Mouse (Mus musculus) monocyte, adult 2 months (primary cell): ENCODE results near the gene Zan.
A peak's percentile ranks its signal among the peaks of the same experiment; 100 is the strongest.
"Not testable (repeated sequence)": the region's sequence is repeated elsewhere in the genome, so short reads cannot be mapped to it uniquely, and the experiment has no call there.

ENCODE experiments used
- DNase-seq, 2 experiments: peaks; one replicate each; pipeline ENCODE4 v3.0.0; 2022; ENCODE audit warnings: low spot score in 2 of 2, low read depth in 1 of 2

The Zan gene

DNA sequence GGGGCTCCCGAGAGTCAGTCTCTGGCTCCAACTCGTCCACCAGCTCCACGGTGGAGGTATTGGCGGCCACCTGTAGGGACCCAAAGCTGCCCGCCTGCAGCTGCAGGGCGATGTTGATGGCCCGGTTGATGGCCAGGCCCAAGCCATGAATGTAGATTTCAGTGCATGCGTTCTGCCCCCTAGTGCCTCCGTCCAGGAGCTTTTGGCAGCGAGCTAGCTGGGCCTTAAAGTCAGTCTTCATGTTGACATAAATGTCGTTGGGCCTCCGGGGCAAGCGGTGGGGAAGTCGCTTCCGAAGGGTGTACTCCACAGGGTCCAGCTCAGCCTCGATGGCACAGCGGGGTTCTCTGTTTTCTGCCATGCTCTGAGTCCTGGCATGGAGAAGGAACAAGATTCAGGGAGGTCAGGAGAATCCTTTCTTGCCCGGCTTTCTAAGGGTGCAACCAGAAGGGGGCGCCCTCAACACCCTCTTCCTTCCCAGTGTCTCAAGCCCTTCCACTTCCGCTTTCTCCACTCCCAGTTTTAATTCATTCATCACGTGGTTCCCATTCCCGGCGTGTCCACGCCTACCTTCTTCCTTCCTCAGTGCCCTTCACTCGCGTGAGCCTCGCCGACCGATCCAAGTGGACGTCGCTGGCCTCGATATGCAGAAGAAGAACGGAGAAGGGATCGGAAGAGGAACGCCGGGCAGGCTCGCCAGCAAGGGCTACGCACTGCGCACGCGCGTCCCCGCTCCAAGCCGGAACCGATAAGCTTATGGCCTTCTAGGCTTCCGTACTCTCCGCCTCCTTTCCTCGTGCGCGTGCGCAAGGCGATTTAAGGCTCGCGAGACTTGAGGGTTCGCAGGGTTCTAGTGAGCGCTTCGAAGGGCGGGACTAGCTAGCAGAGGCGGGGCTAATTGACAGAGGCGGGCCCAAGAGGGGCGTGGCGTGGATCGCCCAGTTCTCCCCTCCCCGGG lies 25.1 kb upstream of the Zan start, which contains the start of gene Pop7:
Pop7 (minus strand) TSS at position 810 of the 958 bp plus-strand sequence.
- peak; percentile 99 to 100 for DNase-seq

DNA sequence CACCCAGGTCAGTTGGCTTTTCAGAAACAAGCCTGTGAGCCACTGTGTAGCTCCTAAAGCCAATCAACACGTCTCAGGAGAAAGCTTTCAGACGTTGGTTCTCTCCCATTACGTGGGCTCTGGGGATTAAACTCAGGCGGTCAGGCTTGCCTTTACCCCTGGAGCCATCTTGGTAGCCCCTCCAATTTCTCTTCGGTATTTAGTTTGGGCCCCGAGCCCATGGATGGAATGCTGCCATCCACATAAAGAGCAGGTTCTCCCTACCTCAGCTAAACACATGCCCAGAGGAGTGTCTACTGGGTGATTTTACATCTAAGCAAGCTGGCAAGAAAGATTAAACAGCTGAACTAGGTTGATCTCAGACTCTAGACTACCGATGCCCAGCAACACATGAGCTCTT lies 23.3 kb upstream of the Zan start:
- no peak for DNase-seq

DNA sequence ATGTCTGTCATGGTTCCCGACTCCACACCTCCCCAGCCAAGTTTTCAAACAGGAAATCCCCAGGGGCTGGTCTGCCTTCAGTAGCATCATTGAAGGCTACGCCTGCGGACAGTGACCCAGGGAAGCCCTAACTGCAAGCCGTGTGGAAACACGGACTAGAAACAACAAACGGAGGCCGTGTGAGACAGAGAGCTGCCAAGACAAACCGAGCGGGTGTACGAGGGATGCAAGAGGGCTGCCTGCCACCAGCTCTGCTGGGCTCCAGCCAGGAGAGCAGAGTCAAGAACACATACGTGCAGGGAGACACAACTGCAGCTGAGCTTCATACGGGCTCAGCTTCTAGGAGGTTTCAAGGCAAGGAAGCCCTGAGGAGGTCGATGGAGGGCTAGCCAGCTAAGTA lies 17.0 kb upstream of the Zan start:
- no peak for DNase-seq

DNA sequence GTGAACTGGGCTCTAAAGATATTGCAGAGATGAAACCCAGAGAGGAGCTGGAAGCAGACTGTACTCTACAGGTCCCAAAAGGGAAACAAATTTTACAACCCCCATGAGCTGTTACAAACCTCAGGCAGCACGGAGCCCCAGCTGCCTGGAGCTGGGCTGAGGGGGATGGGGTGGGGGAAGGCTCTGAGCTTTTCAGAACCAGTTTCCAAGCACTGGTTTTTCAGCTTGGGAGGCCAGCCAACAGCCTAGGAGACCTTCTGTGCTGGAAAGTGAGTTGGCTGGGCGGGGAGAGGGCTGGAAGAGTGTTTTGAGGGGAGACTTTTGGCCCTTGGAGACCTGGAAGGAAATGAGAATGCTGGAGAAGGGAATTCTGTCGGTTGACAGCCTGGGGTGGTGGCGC lies 14.7 kb upstream of the Zan start:
- DNase-seq: no peak

DNA sequence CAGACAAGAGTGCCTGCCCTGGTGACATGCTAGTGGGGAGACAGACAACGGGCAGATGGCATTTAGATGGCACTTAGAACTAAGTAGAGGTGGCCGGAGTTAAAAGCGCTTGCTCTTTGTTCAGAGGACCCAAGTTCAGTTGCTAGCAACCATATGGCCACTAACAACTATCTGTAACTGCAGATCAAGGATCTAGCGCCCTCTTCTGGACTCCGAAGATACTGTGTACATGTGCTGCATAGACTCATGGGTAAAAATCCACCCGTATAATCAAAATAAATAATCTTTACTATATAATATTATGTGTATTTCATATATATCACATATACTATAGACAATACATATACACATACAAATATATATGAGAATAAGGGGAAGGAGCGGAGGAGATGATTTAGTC lies 10.8 kb upstream of the Zan start:
- DNase-seq: no peak

DNA sequence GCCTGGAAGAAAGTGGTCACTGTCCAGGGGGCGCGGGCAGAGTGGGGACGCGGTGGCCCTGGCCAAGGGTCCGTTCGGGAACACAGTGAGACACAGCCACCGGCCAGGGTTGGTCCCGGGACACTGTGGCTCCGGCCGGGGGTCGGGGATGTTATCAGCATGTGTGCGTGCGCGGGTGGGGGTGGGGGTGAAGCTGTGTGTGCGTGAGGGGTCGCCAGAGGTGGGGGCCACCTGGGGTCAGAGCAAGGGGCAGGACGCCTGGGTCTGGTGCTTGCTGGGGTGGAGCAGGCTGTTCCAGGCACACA lies 8.9 kb upstream of the Zan start:
- no peak for DNase-seq

DNA sequence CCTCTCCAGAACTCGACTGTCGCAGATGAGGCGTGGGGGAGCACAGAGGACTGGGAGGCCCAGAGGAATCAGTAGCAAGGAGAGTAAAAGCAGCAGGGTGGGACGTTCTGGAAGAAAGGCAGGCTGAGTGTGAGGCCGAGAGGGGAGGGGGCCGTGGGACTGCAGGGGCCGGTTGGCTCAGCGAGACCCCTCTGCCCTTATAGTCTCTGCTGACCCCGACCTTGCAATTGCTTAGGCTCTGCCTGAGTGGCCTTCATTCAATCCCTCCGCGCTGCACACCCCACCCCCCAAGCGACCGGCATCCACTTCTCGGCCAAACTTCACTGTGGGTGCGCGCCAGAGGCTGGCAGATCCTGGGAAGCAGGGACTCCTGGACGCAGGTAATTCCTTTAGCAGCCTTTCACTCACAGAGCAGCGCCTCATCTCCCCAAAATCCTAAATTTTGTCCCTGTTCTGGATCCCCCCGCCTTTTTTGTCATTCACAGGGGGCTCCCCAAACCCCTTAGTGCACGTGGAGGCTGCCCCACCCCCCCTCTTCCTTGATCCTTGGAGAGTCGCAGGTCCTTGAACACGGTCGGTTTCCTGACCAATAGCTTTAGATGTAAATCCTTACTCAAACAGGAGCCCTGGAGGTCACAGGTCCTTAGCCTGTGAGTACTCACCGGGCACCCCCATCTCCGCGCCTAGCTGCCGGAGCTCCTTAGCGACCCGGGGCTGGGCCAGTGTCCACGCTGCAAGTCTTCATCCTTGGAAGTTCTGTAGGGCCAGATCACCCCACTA lies 8.4 kb upstream of the Zan start:
- no peak for DNase-seq

DNA sequence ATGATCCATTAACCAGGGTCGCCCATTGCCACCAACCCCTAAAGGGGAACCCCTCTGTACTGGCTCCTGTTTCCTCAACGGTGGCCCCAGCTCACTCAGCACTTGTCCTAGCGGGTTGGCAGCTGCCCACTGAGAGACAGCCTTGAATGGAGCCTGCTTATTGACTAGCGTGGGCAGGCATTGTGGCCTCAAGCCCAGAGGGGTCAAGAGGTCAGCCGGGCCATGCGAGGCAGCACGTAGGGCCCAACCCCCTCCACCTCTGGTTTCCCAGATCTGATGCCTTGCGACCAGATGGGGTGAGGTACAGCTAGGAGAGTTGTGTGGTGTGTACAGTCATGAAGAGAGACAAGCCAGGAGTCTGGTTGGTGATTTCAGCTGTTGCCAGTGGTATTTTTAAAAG lies 5.0 kb upstream of the Zan start:
- no peak for DNase-seq

DNA sequence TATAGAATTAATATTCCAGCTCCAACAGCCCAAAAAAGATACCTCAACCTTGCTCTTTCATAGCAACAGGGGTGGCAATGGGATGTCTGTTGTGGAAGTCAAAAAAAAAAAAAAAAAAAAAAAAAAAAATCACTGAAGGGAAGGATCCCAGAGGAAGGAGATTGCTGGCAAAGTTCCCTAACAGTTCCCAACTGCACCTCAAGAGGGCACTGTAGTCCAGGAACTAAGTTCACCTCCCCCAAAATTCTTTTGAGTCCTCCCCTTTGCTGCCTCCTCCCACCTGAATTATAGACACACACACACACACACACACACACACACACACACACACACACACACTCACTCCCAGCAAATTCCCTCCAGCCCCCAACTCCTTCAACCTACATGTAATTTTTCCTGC lies 4.3 kb upstream of the Zan start:
- peak in 1 of 2 experiments; percentile 19 for DNase-seq

DNA sequence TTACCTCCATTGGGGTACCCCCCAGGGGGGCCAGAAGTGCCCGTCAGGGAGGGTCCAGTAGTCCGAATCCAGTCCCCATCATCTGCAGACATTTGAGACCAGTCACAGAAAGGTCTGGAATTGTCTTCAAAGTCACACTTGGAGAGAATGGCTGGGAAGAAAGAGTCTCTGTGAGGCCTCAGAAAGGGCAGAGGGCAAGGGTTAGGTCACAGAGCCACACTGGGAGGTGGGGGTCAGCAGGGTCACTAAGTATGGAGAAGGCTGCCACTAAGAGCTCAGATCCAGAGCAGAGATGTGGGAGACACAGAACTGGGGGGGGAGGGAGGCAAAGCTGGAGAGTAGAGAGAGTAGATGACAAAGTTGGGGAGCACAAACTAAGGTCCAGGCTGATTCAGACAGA lies 2.5 kb downstream of the Zan start:
- no peak for DNase-seq

DNA sequence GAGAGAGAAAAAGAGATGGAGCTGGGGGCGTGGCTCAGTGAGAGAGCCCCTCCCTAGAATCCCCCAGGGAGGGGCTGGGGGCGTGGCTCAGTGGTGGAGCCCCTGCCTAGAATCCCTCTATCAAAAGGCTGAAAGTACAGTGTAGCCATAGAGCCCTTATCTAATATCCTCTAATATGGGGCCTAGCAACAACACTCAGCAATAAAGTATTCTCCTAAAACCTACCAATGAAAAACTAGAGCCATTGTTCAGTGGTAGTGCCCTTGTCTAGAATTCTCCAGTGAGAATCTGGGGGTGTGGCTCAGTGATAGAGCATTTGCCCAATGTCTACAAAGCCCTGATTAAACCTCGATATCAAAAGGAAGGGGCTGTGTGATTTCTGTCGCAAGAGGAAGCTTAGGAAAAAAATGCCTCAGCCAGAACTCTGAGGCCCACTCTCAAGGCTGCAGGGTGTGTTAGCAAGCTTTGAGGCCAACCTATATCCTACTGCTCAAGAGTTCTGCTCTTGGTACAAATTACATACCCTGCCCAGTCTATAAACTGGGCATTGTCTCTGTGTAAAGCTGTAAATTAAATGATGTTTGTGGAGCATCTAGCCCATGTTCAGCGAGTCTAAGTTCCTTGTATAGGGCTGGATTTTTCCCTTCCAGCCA lies 4.5 kb downstream of the Zan start:
- DNase-seq: no peak

DNA sequence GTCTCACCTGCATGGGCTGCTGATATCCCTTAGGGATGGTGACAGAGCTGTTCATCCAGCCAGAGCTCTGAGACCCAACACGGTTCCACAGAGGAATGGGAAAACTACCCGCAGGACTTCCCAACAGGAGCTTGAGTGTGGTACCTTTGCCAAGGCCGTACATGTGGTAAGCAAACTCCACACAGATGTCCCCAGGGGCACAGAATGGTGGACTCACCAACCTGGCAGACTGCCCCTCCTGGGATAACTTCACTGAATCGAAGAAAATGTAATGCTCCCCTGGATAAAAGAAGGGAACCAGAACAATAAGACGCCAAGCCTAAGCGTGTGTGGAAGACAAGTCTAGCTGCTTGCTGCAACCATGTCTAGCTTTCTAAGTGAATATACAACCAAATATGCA lies 9.9 kb downstream of the Zan start:
- DNase-seq: no peak

DNA sequence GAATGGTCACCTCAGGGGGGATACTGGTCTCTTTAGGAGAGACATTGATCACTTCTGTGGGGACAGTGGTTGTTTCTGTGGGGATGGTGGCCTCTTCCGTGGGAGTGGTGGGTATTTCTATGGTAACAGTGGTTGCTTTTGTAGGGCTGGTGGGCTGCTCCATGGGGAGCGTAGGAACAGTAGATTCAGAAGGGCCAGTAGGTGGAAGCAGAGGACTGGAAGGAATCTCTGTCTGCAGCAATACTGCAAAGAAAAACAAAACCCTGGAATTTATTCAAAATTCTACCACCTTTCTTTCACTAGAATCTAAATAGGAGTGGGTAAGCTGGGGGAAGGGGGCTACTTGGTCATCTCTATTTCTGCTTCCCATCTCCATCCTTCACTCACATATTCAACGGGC lies 11.8 kb downstream of the Zan start:
- no peak for DNase-seq

DNA sequence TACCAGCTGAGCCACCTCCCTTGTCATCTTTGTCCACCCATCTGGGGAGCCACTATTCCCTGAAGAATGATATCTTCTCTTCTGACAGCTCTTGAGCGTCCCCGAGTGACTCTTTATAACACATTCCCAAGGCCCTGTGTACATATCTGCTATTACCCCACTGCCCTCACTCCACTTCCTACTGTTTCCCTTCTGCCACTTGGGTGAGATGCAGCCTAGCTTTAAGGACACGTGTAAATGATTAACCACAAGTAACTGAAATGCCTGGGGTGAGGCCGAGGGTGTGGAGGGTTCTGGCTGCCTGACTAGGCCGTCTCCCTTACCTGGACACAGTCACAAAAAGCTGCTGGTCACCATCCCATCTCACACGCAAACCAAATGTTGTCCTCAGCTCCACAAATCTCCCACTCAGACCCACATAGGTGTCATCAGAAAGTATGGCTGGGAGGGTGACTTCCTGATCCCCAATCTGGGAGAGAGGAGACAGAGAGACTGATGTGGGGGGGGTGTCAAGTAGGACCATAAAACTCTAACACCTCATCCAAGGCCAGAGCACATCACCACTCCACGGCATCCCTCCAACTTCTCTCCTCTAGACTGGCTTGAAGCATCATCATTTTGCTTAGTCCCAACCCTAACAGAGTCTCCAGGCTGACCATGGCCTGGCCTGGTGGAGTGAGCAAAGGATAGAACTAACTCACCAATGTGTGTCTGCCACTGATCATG lies 20.8 kb downstream of the Zan start:
- DNase-seq: no peak

DNA sequence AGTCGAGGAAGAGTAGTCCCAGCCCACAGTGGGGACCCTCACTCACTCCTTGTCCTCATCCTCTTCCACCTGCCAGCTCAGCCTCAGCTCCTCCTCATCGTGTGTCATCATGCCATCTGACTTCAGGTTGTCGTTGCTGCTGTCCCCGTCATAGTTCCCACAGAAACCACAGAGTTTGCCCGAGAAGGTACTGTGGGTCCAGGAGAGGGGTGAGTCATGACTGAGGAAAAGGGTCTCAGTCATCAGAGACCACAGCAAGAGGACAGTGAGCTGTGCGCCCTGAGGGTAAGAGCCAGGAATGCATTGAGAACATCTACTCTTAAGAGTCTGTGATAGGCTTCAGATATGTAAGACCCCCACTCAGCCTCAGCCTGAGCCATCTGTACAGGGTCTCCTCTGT lies 21.7 kb downstream of the Zan start:
- DNase-seq: no peak

DNA sequence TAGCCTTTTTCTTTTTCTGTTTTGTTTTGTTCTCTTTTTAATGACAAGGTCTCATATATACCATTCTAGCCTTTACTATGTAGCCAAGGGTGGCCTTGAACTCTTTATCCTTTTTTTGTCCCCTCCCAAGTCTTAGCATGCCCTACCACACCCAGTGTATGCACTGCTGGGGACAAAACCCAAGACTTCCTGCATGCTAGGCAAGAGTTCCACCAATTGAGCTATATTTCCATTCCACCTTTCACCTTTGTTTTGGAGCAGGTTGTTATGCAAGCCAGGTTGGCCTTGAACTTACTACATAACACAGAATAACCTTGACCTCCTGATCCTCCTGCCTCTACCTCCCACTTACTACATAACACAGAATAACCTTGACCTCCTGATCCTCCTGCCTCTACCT lies 31.3 kb downstream of the Zan start:
- no peak for DNase-seq

DNA sequence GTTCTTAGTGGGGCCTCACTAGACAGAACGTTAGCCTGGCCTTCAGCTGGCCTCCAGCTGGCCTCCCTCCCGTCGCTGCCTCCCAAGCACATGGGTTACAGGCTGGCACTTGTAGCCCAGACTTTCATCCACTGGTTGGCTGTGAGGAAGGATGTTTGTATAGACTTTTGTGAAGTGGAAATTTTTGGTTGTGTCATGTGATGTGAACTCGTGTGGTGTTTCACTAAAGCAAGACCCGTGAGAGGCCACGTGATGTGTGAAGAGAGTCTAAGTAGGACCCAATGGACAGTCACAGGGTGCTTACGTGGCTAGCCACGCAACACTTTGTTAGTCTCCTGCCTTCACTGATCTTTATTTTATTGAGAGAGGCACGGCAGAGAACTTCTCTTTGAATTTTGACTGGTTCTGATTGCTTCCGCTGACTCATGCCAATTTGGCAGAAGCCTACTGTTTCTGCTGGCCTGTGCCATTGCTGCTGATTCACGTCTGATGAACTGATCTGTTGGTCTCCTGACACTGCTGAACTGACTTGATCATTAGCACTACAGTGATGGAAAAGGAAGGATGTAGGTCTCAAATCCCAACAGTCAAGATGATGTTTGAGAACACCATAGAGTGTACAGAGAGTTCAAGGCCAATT lies 36.5 kb downstream of the Zan start:
- no peak for DNase-seq

DNA sequence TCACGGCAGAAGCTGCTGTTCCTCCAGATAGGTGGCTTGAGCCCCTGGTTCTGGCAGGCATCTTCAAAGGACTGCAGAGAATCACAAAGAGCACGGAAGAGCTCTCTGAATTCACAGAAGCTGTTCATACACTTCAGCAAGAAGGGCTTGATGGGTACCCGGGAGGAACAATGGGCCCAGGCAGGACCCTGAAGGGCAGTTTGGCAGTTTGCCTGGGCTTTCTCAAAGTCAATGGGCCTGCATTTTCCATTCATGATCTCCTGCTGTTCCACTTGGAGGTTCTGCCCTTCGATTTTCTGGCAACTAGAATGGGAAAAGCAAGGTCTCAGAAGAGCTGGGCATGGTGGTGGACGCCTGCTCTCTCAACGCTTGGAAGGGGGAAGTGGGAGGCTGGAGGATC lies 43.0 kb downstream of the Zan start:
- DNase-seq: no peak

DNA sequence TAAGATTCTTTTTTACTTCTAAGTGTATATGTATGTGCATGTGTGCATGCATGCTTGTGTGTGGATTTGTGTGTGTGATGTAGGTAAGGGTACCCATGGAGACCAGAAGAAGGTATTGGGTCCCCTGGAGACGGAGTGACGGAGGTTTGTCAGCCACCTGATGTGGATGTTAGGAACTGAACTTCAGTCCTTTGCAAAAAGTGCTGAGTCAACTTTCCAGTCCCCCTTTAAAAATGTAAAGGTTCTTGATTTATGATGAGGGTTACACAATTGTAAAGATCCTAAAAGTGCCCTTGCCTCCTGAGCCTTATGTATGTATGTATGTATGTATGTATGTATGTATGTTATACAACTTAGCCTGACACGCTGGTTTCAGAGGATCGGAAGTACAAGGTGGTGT lies 46.5 kb downstream of the Zan start:
- not testable (repeated sequence) for DNase-seq

DNA sequence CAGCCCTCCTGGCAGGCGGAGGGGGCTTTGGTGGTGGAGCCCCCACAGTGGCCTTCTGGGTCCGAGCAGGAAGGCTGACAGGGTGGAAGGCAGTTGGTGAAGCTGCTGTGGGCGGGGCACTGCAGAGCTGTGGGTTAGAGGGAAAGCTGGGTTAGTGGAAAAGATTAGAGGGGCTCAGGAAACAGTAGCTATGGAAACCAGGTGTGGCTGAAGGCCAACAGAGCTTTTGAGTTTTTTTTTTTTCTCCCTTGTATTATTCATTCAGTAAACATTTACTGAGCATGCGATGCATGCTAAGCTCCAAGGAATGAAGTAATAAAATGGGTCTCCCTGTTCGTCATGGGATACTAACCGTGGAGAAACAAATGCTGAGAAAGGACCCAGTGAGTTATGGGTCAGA lies 51.2 kb downstream of the Zan start:
- DNase-seq: no peak

DNA sequence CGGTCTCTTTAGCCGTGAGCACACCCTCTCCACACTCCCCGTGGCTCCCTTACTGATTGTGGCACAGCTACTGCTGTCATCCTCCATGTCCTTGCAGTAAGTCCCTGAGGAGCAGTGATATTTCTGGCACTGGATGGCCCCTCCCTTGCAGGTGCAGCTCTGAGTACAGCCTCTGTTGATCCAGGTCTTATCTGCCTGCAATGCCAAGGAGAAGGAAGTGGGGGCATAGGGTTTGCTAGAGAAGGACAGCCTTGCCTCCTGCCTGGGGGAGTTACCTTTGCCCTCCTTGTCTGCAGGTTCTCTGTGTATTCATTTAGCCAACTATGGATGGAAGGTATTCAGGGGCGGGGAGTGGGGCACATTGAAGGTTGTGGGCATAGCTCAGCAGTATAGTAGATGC lies 57.0 kb downstream of the Zan start:
- no peak for DNase-seq
